In the genomic region with DNA sequence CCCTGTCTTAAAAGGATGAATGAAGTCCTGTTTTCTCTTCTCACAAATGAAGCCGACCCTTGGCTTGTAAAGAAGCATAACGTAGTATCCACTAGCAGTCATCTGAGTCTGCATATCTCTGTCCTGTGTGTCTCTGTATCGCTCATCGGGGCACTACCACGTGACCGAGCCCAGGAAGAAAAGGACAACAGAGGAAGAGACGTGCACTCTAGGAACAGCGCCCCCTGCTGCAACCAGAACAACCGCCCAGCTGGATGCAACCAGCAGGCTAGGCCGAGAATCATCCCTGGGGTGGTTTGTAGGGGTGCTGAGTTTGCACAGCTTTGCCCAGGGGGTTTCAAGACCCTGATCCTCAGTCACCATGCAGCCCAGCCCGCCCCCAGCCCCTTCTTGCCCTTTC, we compare ENCODE assay signal across 10 mouse cellular contexts. TPM values are rescaled to one million over a fixed set of nuclear protein-coding genes. Genes with fewer than 3 reads are reported as not detected.
A peak's percentile ranks its signal among the peaks of the same experiment; 100 is the strongest.
DNase-seq lines count a peak whose midpoint lies in the region; ATAC-seq and TF ChIP-seq lines count a peak whose summit lies in the region.
"Had no signal": no experiment of that assay in that cellular context is flagged by ENCODE, and none has a peak within 500 bp of the region (broad histone marks: within the 10 kb centered on the region; RNA-seq: fewer than 3 reads in every experiment).

No protein-coding gene starts in this region.

- peaks cover 19% of the 10 kb centered on the region for H3K4me1 ChIP-seq in bone marrow, adult 2 months (ENCODE audit: control insufficient read depth, insufficient read depth, low read length)
- no peaks in the 10 kb centered on the region for H3K4me1 ChIP-seq in small intestine, adult 2 months (ENCODE audit: control insufficient read depth, insufficient read depth, insufficient read length, low read length)
- no peaks in the 10 kb centered on the region for H3K4me1 ChIP-seq in midbrain, embryonic 11.5 days (ENCODE audit: control insufficient read depth, insufficient read depth, low read length)

- intact Hi-C loops in left cerebral cortex, adult 2 months (cut with DNase I): loop anchor here (5.0 kb wide), 1 partner anchor 67 kb away; no protein-coding TSS in a partner anchor
- intact Hi-C loops in left cerebral cortex, postnatal 36 days (cut with DNase I): no loop called here

- no peak overlapping the region for H3K27ac ChIP-seq in left cerebral cortex, adult 2 months
- H3K27ac ChIP-seq in bone marrow, adult 2 months (ENCODE audit: control insufficient read depth, insufficient read depth, low read depth, low read length, poor library complexity): peak overlapping the region; percentile 94
- H3K27ac ChIP-seq in small intestine, adult 2 months (ENCODE audit: insufficient read depth, low read depth, low read length): peak overlapping the region; percentile 69; the same call in 1 of the 2 replicates
- H3K27ac ChIP-seq in midbrain, embryonic 11.5 days (ENCODE audit: low read depth, low read length): no peak overlapping the region

- no peak for DNase-seq in left cerebral cortex, adult 2 months (ENCODE audit: extremely low spot score in 1 of 2, low spot score in 2 of 2)
- DNase-seq in left cerebral cortex, postnatal 36 days (ENCODE audit: low spot score in 2 of 2): no peak
- DNase-seq in layer of hippocampus, adult 18-20 months (ENCODE audit: low spot score in 2 of 2): no peak
- DNase-seq in midbrain, embryonic 11.5 days (ENCODE audit: low spot score, missing footprints): no peak
- DNase-seq: embryo, embryonic 11 days; left cerebral cortex, postnatal 4 days; right cerebral cortex, postnatal 4 days had no signal

- H3K27me3 ChIP-seq in small intestine, adult 2 months (ENCODE audit: control insufficient read depth, insufficient read depth, low read length): no peaks in the 10 kb centered on the region
- no peaks in the 10 kb centered on the region for H3K27me3 ChIP-seq in midbrain, embryonic 11.5 days (ENCODE audit: control insufficient read depth, insufficient read depth, low read length)

- WGBS in bone marrow, adult 2 months: 48% methylated on average over 11 of the region's 11 CpGs
- WGBS in small intestine, adult 2 months: 54% methylated on average over 11 of the region's 11 CpGs
- WGBS in midbrain, embryonic 11.5 days: 58% methylated on average over 11 of the region's 11 CpGs

- H3K9me3 ChIP-seq in midbrain, embryonic 11.5 days (ENCODE audit: control insufficient read depth, low read length): no peaks in the 10 kb centered on the region

- H3K4me2 ChIP-seq in midbrain, embryonic 11.5 days: no peak overlapping the region

- H3K9ac ChIP-seq in midbrain, embryonic 11.5 days (ENCODE audit: low read length): no peak overlapping the region

- 0 out of 2 replicates have a peak, but pooled peaks have one; percentile 4 for TF ChIP-seq POLR2A in bone marrow, adult 2 months (IDR thresholded peaks at IDR 0.05; ENCODE audit: borderline replicate concordance, control insufficient read depth, low read depth, low read length)
- no peak for TF ChIP-seq POLR2A in small intestine, adult 2 months (IDR thresholded peaks at IDR 0.05; ENCODE audit: low read depth, low read length)

- TF ChIP-seq CTCF in left cerebral cortex, adult 2 months (IDR thresholded peaks at IDR 0.05): peak; percentile 46
- TF ChIP-seq CTCF in bone marrow, adult 2 months (IDR thresholded peaks at IDR 0.05; ENCODE audit: control insufficient read depth, insufficient read depth, low read length): peak; percentile 79
- peak; percentile 33; the same call in 1 of the 2 replicates for TF ChIP-seq CTCF in small intestine, adult 2 months (IDR thresholded peaks at IDR 0.05; ENCODE audit: extremely low read depth, insufficient read length, insufficient replicate concordance, low read depth, low read length)

- peak; percentile 40 for ATAC-seq in CD4-positive, CD25-positive, alpha-beta regulatory T cell, adult 4 months
- ATAC-seq in midbrain, embryonic 11.5 days (ENCODE audit: low FRiP score): no peak

- H3K4me3 ChIP-seq in left cerebral cortex, adult 2 months: no peak overlapping the region
- H3K4me3 ChIP-seq in bone marrow, adult 2 months (replicated peaks; ENCODE audit: control insufficient read depth, low read depth, low read length): no peak overlapping the region
- no peak overlapping the region for H3K4me3 ChIP-seq in small intestine, adult 2 months (ENCODE audit: low read depth, low read length)
- H3K4me3 ChIP-seq in midbrain, embryonic 11.5 days (ENCODE audit: low read depth, low read length): no peak overlapping the region

- H3K36me3 ChIP-seq in small intestine, adult 2 months (ENCODE audit: control insufficient read depth, insufficient read depth, low read length): no peaks in the 10 kb centered on the region
- H3K36me3 ChIP-seq in midbrain, embryonic 11.5 days (ENCODE audit: control insufficient read depth, insufficient read depth, low read length): no peaks in the 10 kb centered on the region

RNA-seq across cellular contexts. Expression of a gene that starts 7.5 kb away (rescaled TPM):
- 10 to 100 TPM; 34.1 to 39.0 TPM for total RNA-seq in left cerebral cortex, adult 2 months (2021)
- 10 to 100 TPM; 19.8 to 39.0 TPM for total RNA-seq in left cerebral cortex, postnatal 36 days (2021)
- polyA plus RNA-seq in CD4-positive, CD25-positive, alpha-beta regulatory T cell, adult 4 months (2017; shearing (Covaris generic)): 1,000 to 10,000 TPM; 1,918 to 1,991 TPM
- polyA plus RNA-seq in bone marrow, adult 2 months (2011; ENCODE audit: insufficient read depth, insufficient read length, low replicate concordance, missing spikeins): 85.0 and 239 TPM in 2 replicates
- 24.8 and 31.8 TPM in 2 replicates for polyA plus RNA-seq in small intestine, adult 2 months (2012; rRNA removed)
- total RNA-seq in layer of hippocampus, adult 18-20 months (2021): 10 to 100 TPM; 16.8 to 21.5 TPM
- 11.3 and 12.6 TPM in 2 replicates for polyA plus RNA-seq in midbrain, embryonic 11.5 days (2014; fragmentation: Nextera tagmentation; extraction: Ambion mirVana)

RNA-seq across cellular contexts. Expression of a gene that starts 16.5 kb away (rescaled TPM):
- 100 to 1,000 TPM; 174 to 184 TPM for total RNA-seq in left cerebral cortex, adult 2 months (2021)
- total RNA-seq in left cerebral cortex, postnatal 36 days (2021): 100 to 1,000 TPM; 184 to 245 TPM
- polyA plus RNA-seq in CD4-positive, CD25-positive, alpha-beta regulatory T cell, adult 4 months (2017; shearing (Covaris generic)): not detected
- not detected in 2 replicates for polyA plus RNA-seq in bone marrow, adult 2 months (2011; ENCODE audit: insufficient read depth, insufficient read length, low replicate concordance, missing spikeins)
- 2.0 and 2.6 TPM in 2 replicates for polyA plus RNA-seq in small intestine, adult 2 months (2012; rRNA removed)
- 100 to 1,000 TPM in 1 of 2 experiments, 10 to 100 TPM in 1; 87.4 to 103 TPM for total RNA-seq in layer of hippocampus, adult 18-20 months (2021)
- 5.4 and 6.2 TPM in 2 replicates for polyA plus RNA-seq in midbrain, embryonic 11.5 days (2014; fragmentation: Nextera tagmentation; extraction: Ambion mirVana)

RNA-seq across cellular contexts. Expression of a gene that starts 22.2 kb away (rescaled TPM):
- 10 to 100 TPM; 72.8 to 79.1 TPM for total RNA-seq in left cerebral cortex, adult 2 months (2021)
- total RNA-seq in left cerebral cortex, postnatal 36 days (2021): 10 to 100 TPM; 75.9 to 86.2 TPM
- polyA plus RNA-seq in CD4-positive, CD25-positive, alpha-beta regulatory T cell, adult 4 months (2017; shearing (Covaris generic)): not detected
- polyA plus RNA-seq in bone marrow, adult 2 months (2011; ENCODE audit: insufficient read depth, insufficient read length, low replicate concordance, missing spikeins): 7.8 and 16.2 TPM in 2 replicates
- 35.6 and 41.4 TPM in 2 replicates for polyA plus RNA-seq in small intestine, adult 2 months (2012; rRNA removed)
- total RNA-seq in layer of hippocampus, adult 18-20 months (2021): 100 to 1,000 TPM; 113 to 114 TPM
- polyA plus RNA-seq in midbrain, embryonic 11.5 days (2014; fragmentation: Nextera tagmentation; extraction: Ambion mirVana): 4.8 and 5.4 TPM in 2 replicates

RNA-seq across cellular contexts. Expression of a gene that starts 24.4 kb away (rescaled TPM):
- total RNA-seq in left cerebral cortex, adult 2 months (2021): 10 to 100 TPM; 28.9 to 34.1 TPM
- total RNA-seq in left cerebral cortex, postnatal 36 days (2021): 10 to 100 TPM; 27.4 to 28.7 TPM
- not detected for polyA plus RNA-seq in CD4-positive, CD25-positive, alpha-beta regulatory T cell, adult 4 months (2017; shearing (Covaris generic))
- polyA plus RNA-seq in bone marrow, adult 2 months (2011; ENCODE audit: insufficient read depth, insufficient read length, low replicate concordance, missing spikeins): 0.23 and 2.3 TPM in 2 replicates
- 2.5 and 3.0 TPM in 2 replicates for polyA plus RNA-seq in small intestine, adult 2 months (2012; rRNA removed)
- 10 to 100 TPM; 37.9 to 40.4 TPM for total RNA-seq in layer of hippocampus, adult 18-20 months (2021)
- polyA plus RNA-seq in midbrain, embryonic 11.5 days (2014; fragmentation: Nextera tagmentation; extraction: Ambion mirVana): 0.58 and 0.85 TPM in 2 replicates

RNA-seq across cellular contexts. Expression of a gene that starts 41.7 kb away (rescaled TPM):
- total RNA-seq in left cerebral cortex, adult 2 months (2021): not detected
- total RNA-seq in left cerebral cortex, postnatal 36 days (2021): not detected
- under 1 TPM in 1 of 2 experiments, not detected in 1; 0.27 TPM for polyA plus RNA-seq in CD4-positive, CD25-positive, alpha-beta regulatory T cell, adult 4 months (2017; shearing (Covaris generic))
- not detected in 2 replicates for polyA plus RNA-seq in bone marrow, adult 2 months (2011; ENCODE audit: insufficient read depth, insufficient read length, low replicate concordance, missing spikeins)
- 22.7 and 60.7 TPM in 2 replicates for polyA plus RNA-seq in small intestine, adult 2 months (2012; rRNA removed)
- total RNA-seq in layer of hippocampus, adult 18-20 months (2021): under 1 TPM; 0.58 to 0.92 TPM
- polyA plus RNA-seq in midbrain, embryonic 11.5 days (2014; fragmentation: Nextera tagmentation; extraction: Ambion mirVana): 1.8 and 2.3 TPM in 2 replicates
- total RNA-seq: left cerebral cortex, postnatal 4 days had no signal

Comparison
In these comparisons a context has a peak if more than half of its experiments do, and no peak if none do; other contexts are left out.
1. H3K27ac ChIP-seq: peak in bone marrow, adult 2 months (single experiment) and small intestine, adult 2 months (single experiment); none in left cerebral cortex, adult 2 months (single experiment) and midbrain, embryonic 11.5 days (single experiment).
2. Peak in every context shown above with its lines, with median percentiles within 50 percentile points of each other: CTCF ChIP-seq.